Mouse (Mus musculus): ENCODE results near the gene Grid2. TPM values are rescaled to one million over a fixed set of nuclear protein-coding genes. Genes with fewer than 3 reads are reported as not detected.
A peak's percentile ranks its signal among the peaks of the same experiment; 100 is the strongest.

Gene Grid2
- 1.3 and 2.2 TPM in 2 replicates for polyA plus RNA-seq (2016; fragmentation: Nextera tagmentation; extraction: Ambion mirVana)

DNA sequence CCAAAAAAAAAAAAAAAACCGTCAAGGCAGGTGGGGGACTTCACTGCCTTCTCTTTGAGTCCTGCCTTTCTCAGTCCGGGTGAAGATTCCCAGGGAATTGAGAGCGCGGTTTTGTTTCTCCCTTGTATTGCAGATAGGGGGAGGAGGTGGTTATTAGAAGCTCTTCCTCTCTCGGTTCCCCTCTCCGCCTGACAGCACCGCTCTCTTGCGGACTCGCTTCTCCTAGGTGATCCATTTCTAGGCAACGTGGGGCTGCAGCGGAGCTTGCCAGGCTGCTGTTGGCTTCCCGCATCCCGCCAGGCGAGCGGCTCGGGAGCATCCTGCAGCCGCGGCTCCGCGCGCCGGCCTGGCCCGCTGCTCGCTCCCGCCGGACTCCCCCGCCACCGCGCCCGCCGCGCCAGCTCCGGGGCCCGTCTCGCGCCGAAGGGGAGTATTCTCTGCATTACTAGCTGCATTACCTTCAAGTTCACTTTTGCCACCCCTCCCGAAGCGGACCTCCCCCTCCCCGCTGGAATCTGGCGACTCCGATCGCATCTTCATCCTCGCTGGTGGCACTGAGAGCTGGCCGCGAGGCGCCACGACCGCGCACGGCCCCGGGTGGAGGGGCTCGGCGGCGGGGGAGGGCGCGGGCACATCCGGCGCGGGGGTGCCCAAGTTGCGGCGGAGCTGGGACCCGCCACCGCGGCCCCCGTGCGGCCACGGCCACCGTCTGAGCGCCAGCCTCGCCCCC is at the start of gene Grid2:
Gene Grid2 (plus strand): TSS at position 51 of the 730 bp plus-strand sequence.
- Histone ChIP-seq H3K27me3 (peaks cover 46% of the 10 kb centered on the region), H3K4me3 (replicated peaks) (peak within 1 kb of the TSS; percentile 67), H3K4me2 (peak within 1 kb of the TSS; percentile 97), H3K9me3 (peaks cover 4% of the 10 kb centered on the region; the same call in 1 of the 2 replicates), H3K27ac (no peak within 1 kb of the TSS), H3K9ac (replicated peaks) (peak within 1 kb of the TSS; percentile 69), H3K36me3 (no peaks in the 10 kb centered on the region), H3K4me1 (replicated peaks) (0 out of 2 replicates have a peak, but pooled peaks cover 7% of the 10 kb centered on the region)
- ATAC-seq (ENCODE audit: insufficient number of reproducible peaks, insufficient read depth, low FRiP score, low TSS enrichment, low read depth): peak; percentile 22
- WGBS: under 1% methylated on average over 59 of the region's 71 CpGs

DNA sequence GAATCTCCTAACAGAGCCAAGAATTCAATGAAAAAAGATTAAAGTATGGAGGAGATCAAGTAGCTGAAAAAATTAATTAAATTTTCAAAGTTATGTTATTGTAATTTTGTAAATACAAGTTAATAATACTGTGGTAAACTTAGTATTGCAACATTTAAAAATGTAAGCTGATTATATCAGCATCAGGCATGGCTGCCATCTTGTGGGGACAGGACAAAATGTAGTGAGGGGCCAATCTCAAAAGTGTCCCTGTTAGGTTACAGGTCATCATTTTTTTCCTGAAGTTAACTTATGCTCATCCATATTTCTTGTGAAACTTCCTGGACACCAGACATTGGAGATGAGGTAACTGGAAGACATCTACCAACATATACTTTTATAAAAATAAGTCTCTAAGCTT is 4.9 kb upstream of the Grid2 start:
- Histone ChIP-seq H3K9me3 (peaks cover 4% of the 10 kb centered on the region; the same call in 1 of the 2 replicates), H3K27ac (no peak overlapping the region), H3K9ac (replicated peaks) (no peak overlapping the region), H3K4me1 (replicated peaks) (no peaks in the 10 kb centered on the region), H3K4me2 (no peak overlapping the region), H3K27me3 (peaks cover 14% of the 10 kb centered on the region), H3K36me3 (no peaks in the 10 kb centered on the region), H3K4me3 (replicated peaks) (no peak overlapping the region)
- no peak for ATAC-seq (ENCODE audit: insufficient number of reproducible peaks, insufficient read depth, low FRiP score, low TSS enrichment, low read depth)

DNA sequence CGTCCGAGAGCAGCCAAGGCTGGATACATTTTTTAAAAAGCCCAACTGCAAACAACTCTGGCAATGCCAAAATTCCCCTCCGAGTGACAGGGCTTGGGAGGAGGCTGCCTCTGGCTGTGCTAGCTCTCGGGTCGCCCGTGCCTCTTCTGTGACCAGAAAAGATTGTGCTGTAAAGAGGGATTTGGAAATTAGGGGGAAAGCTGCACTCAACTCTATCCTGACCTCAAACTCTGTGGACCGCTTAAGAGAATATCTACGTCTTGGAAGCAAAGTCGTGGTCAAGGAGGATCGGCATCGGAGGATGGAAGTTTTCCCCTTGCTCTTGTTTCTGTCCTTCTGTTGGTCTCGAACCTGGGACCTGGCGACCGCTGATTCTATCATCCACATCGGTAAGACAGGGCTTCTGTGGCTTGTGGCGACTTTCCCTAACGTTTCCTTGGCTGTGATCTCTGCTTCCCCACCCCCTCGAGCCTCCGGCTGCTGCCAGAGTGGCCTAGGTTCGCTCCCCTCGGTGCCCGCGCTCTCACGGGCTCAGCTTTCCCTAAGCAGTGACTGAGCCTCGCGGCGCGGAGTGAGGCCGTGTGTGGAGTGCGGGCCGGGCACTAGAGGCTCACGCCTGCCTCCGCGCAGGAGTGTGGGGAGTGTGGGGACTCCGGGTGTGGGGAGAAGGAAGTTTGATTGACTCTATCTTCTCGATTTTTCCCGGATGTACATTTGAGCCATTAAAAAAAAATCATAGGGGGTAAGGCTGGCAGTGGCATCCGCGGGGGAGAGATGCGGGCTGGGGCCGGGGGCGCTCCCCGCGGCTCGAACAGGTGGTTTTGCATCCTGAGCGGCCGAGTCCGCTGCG is 1.1 kb downstream of the Grid2 start:
- H3K36me3 ChIP-seq: no peaks in the 10 kb centered on the region
- under 1% methylated on average over 49 of the region's 49 CpGs for WGBS
- peak overlapping the region; percentile 69 for H3K9ac ChIP-seq (replicated peaks)
- H3K27ac ChIP-seq: no peak overlapping the region
- H3K9me3 ChIP-seq: peaks cover 4% of the 10 kb centered on the region; the same call in 1 of the 2 replicates
- 0 out of 2 replicates have a peak, but pooled peaks cover 7% of the 10 kb centered on the region for H3K4me1 ChIP-seq (replicated peaks)
- peak overlapping the region; percentile 97 for H3K4me2 ChIP-seq
- H3K4me3 ChIP-seq (replicated peaks): peak overlapping the region; percentile 67
- peaks cover 46% of the 10 kb centered on the region for H3K27me3 ChIP-seq
- ATAC-seq (ENCODE audit: insufficient number of reproducible peaks, insufficient read depth, low FRiP score, low TSS enrichment, low read depth): peak; percentile 61; the same call in 1 of the 2 replicates

DNA sequence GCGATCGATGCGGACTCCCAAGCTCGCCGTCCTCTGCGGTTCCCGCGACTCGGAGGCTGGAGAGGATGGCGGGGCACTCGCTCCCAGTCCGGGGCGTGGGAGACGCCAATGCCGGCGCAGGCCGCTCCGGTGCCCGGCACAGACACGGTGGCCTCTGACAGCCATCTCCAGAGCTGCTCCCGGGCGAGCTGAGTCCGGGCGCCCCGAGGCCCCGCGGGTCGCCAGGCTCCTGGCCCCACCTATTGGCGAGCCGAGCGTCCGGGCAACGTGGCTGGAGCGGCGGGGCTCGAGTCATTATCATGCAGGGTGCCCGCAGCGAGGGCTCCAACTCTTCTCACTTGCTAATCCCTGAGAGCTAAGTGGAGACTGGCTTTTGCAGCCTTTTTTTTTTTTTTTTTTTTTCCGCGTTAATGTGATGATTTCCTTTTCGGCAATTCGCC is 1.8 kb downstream of the Grid2 start:
- Histone ChIP-seq H3K4me3 (replicated peaks) (peak overlapping the region; percentile 67), H3K4me2 (peak overlapping the region; percentile 97), H3K36me3 (no peaks in the 10 kb centered on the region), H3K4me1 (replicated peaks) (0 out of 2 replicates have a peak, but pooled peaks cover 7% of the 10 kb centered on the region), H3K27ac (no peak overlapping the region), H3K27me3 (peaks cover 46% of the 10 kb centered on the region), H3K9me3 (peaks cover 4% of the 10 kb centered on the region; the same call in 1 of the 2 replicates), H3K9ac (replicated peaks) (peak overlapping the region; percentile 69)
- peak; percentile 45; the same call in 1 of the 2 replicates for ATAC-seq (ENCODE audit: insufficient number of reproducible peaks, insufficient read depth, low FRiP score, low TSS enrichment, low read depth)
- under 1% methylated on average over 42 of the region's 42 CpGs for WGBS

DNA sequence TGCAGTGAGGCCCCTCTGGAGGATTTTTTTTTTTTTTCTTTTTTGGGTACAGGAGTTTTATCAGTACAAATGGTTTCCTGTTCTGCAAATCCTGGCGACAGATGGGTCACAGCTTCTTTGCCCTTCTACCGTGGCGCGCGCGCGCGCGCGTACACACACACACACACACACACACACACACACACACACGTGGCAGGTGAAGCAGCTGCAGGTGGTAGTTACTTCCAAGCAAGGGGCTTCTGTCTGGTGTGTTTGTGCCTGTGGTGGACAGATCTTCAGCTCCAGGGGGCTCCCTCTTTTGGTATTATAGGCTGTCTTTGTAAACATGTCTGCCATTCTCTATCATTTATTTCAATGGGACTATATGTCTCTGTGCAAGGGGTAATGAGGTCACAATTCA is 2.2 kb downstream of the Grid2 start:
- no peak for ATAC-seq (ENCODE audit: insufficient number of reproducible peaks, insufficient read depth, low FRiP score, low TSS enrichment, low read depth)

DNA sequence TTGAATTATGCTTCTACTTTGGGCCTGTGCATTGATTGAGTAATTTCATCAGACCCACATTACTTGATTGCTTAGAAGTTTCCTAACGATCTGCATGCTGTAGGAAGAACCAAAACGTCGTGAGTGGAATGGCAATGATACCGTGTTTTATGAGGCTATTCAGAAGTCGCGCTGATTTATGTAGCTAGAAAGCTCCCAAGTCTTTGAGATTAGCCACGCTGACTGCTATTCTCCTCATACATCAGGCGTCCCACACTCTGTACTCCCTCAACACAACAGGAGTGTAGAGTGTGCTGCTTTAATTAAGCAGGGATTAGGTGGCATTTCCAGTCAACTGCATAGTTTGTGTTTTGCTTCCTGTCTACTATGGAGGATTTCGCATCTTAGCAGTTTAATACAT is 4.1 kb downstream of the Grid2 start:
- Histone ChIP-seq H3K4me3 (replicated peaks) (no peak overlapping the region), H3K9me3 (peaks cover 4% of the 10 kb centered on the region; the same call in 1 of the 2 replicates), H3K4me2 (no peak overlapping the region), H3K27me3 (peaks cover 41% of the 10 kb centered on the region), H3K4me1 (replicated peaks) (0 out of 2 replicates have a peak, but pooled peaks cover 7% of the 10 kb centered on the region), H3K9ac (replicated peaks) (no peak overlapping the region), H3K36me3 (no peaks in the 10 kb centered on the region), H3K27ac (no peak overlapping the region)
- 31% methylated on average over 9 of the region's 9 CpGs for WGBS
- ATAC-seq (ENCODE audit: insufficient number of reproducible peaks, insufficient read depth, low FRiP score, low TSS enrichment, low read depth): no peak

More for the DNA sequence above, 2.2 kb downstream of the Grid2 start:
- Histone ChIP-seq H3K4me3 (replicated peaks) (peak overlapping the region; percentile 67), H3K9me3 (peaks cover 4% of the 10 kb centered on the region; the same call in 1 of the 2 replicates), H3K9ac (replicated peaks) (no peak overlapping the region), H3K27me3 (peaks cover 46% of the 10 kb centered on the region), H3K36me3 (no peaks in the 10 kb centered on the region), H3K27ac (no peak overlapping the region), H3K4me2 (peak overlapping the region; percentile 97), H3K4me1 (replicated peaks) (0 out of 2 replicates have a peak, but pooled peaks cover 7% of the 10 kb centered on the region)
- WGBS: 3% methylated on average over 11 of the region's 11 CpGs

DNA sequence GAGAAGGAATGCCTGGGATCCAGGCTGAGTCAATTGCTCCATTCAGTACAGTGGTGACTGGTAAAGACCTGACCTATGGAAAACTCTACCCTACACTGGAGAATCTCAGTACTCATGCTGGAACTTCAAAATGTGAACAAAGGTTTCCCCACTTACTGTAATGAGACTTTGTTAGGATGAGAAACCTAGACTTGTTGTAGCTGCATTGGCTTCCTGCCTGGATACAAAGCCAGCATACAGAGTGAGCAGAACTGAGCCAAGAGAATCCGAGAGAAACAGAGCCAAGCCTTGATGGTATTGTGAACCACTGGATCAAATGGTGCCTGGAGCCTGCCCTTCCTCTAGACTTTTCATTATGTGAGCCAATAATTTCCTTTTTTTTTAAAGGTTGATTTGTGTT is 28.7 kb downstream of the Grid2 start:
- ATAC-seq (ENCODE audit: insufficient number of reproducible peaks, insufficient read depth, low FRiP score, low TSS enrichment, low read depth): no peak
- Histone ChIP-seq H3K36me3 (no peaks in the 10 kb centered on the region), H3K4me3 (replicated peaks) (no peak overlapping the region), H3K4me2 (no peak overlapping the region), H3K9me3 (no peaks in the 10 kb centered on the region), H3K4me1 (replicated peaks) (no peaks in the 10 kb centered on the region), H3K9ac (replicated peaks) (no peak overlapping the region), H3K27ac (no peak overlapping the region), H3K27me3 (no peaks in the 10 kb centered on the region)
- 80% methylated on average over 1 of the region's 1 CpGs for WGBS

DNA sequence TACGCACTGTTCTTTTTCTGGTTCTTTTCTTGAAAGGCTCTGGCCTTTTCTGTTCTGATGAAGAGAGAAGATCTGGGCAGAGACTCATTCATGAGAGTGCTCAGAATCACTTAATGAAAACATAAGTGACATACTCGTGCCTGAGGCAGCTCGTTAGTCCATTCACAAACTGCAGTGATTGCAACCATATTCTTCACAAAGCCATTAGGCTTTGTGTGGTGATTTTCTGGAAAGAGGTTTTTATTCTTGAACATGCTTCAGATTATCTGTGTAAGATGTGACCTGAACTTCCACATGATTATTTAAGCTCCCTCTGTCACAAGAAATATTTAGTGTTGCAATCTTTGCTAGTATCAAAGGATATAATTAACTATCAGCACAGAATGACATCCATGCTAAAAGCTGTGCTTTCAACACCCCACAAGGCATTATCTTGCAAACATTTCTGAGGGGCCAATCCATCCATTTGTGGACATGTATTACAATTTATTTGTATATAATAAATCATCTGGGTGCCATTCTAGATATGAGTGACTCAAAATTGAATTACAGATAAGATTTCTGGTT is 86.8 kb downstream of the Grid2 start:
- no peak overlapping the region for H3K27ac ChIP-seq
- H3K4me1 ChIP-seq (replicated peaks): no peaks in the 10 kb centered on the region
- no peaks in the 10 kb centered on the region for H3K27me3 ChIP-seq
- ATAC-seq (ENCODE audit: insufficient number of reproducible peaks, insufficient read depth, low FRiP score, low TSS enrichment, low read depth): no peak
- no peak overlapping the region for H3K9ac ChIP-seq (replicated peaks)
- H3K36me3 ChIP-seq: no peaks in the 10 kb centered on the region
- H3K4me2 ChIP-seq: no peak overlapping the region
- H3K4me3 ChIP-seq (replicated peaks): no peak overlapping the region
- H3K9me3 ChIP-seq: no peaks in the 10 kb centered on the region
- WGBS: 53% methylated on average over 3 of the region's 3 CpGs

DNA sequence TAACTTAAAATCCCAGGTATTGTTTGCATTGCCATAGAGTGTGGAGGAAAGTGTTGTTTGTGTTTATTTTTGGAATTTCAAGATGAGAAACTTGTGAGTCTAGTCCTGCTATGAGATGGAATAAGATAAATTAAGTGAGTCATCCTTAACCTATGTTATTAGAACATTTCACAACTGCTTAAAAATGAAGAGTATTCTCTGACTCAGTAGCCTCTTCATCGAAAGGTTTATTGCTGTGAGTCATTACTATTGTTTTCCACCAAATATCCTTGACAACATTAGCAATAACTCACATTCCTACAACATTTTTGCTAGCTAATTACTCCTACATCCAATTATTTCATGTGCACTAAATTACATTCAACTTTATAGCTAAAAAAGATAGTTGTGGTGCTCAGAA is 91.3 kb downstream of the Grid2 start:
- Histone ChIP-seq H3K4me3 (replicated peaks) (no peak overlapping the region), H3K9me3 (no peaks in the 10 kb centered on the region), H3K27me3 (no peaks in the 10 kb centered on the region), H3K27ac (no peak overlapping the region), H3K4me2 (no peak overlapping the region), H3K36me3 (no peaks in the 10 kb centered on the region), H3K4me1 (replicated peaks) (no peaks in the 10 kb centered on the region), H3K9ac (replicated peaks) (no peak overlapping the region)
- 79% methylated on average over 1 of the region's 1 CpGs for WGBS
- no peak for ATAC-seq (ENCODE audit: insufficient number of reproducible peaks, insufficient read depth, low FRiP score, low TSS enrichment, low read depth)

DNA sequence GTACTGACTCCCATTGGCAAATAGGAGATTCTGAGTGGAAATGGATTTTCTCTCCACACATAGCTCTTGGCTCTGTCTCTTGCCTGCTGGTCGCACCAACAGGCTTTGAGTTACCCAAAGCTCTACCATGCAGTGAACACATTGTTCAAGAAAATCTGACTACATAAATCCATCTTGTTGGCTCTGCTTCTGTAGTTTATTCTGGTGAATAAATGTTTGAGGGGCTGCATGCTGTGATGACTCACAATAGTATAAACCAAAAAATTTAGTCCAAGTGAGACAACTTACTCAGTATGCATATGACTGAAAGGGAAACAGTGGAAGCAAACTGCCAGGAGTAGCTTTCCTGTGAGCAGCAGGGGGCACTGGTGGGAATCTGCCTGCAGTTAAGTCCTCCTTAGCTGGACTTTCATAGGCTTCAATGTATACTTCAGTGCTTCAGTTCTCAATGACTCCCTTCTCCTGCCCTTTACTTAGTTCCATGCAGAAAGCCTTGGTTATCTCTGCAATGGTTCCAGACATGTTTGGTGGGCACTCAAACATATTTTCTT is 125.5 kb downstream of the Grid2 start:
- no peak overlapping the region for H3K4me2 ChIP-seq
- no peak overlapping the region for H3K27ac ChIP-seq
- ATAC-seq (ENCODE audit: insufficient number of reproducible peaks, insufficient read depth, low FRiP score, low TSS enrichment, low read depth): no peak
- H3K4me3 ChIP-seq (replicated peaks): no peak overlapping the region
- WGBS: 86% methylated on average over 1 of the region's 1 CpGs
- no peaks in the 10 kb centered on the region for H3K27me3 ChIP-seq
- no peaks in the 10 kb centered on the region for H3K36me3 ChIP-seq
- H3K4me1 ChIP-seq (replicated peaks): no peaks in the 10 kb centered on the region
- no peaks in the 10 kb centered on the region for H3K9me3 ChIP-seq
- H3K9ac ChIP-seq (replicated peaks): no peak overlapping the region
